29 mouse cellular contexts compared by ENCODE assay signal in the genomic region with DNA sequence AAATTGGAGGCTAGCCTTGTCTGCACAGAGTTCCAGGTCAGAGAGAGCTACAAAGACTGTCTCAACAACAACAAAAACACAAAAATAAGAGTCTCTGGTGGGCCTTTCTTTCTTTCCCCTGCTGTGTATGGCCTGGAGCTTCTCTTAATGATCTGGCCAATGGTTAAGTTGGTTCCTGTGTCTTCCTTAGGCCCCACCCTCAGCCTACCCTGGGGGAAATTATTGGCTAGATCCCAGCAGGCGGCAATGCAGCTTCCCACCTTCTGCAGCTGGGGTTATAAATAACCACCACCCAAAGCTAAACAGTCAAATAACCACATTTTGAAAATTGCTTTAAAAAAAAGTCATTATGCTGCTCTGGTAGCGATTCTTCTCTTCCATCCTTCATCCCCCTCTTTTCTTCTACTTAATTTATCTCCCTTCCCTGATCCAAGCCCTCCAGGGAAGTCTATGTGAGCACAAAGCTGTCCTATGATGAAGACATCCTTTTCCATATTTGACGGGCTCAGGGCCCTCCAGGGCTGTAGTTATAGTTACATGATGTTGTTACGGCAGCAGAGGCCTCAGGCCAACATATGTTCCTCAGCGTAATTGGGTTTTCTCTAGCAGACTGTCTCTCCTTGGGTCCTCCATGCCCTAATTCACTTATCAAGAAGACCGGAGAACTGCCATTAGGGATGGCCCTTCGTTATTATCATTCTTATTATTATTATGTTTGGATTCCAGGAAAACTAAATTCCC. TPM values are rescaled to one million over a fixed set of nuclear protein-coding genes. Genes with fewer than 3 reads are reported as not detected.
A peak's percentile ranks its signal among the peaks of the same experiment; 100 is the strongest.
DNase-seq lines count a peak whose midpoint lies in the region; ATAC-seq and TF ChIP-seq lines count a peak whose summit lies in the region.
"Had no signal": no experiment of that assay in that cellular context is flagged by ENCODE, and none has a peak within 500 bp of the region (broad histone marks: within the 10 kb centered on the region; RNA-seq: fewer than 3 reads in every experiment).

No protein-coding gene starts in this region.

- no peak overlapping the region for H3K9ac ChIP-seq in midbrain, embryonic 14.5 days (replicated peaks; ENCODE audit: low read length)
- H3K9ac ChIP-seq in midbrain, embryonic 13.5 days (replicated peaks): no peak overlapping the region
- H3K9ac ChIP-seq: embryonic facial prominence, embryonic 12.5 days; liver, embryonic 15.5 days; lung, embryonic 15.5 days had no signal

- ATAC-seq in midbrain, embryonic 14.5 days (ENCODE audit: low FRiP score, low TSS enrichment): no peak
- no peak for ATAC-seq in midbrain, embryonic 13.5 days
- ATAC-seq in hematopoietic stem cell, adult 5-6 weeks (replicated peaks in 1 of 2; ENCODE audit: insufficient read depth in 1 of 2, low FRiP score in 2 of 2, low TSS enrichment in 1 of 2, low read depth in 1 of 2, poor library complexity in 2 of 2, severe bottlenecking in 2 of 2): peak; percentile 29 to 37; a peak in 2 of 4 replicates
- ATAC-seq: hindbrain, embryonic 16.5 days; intestine, postnatal 0 days; midbrain, embryonic 16.5 days had no signal

- no peaks in the 10 kb centered on the region for H3K36me3 ChIP-seq in midbrain, embryonic 14.5 days (ENCODE audit: control insufficient read depth, insufficient read depth, low read length)
- no peaks in the 10 kb centered on the region for H3K36me3 ChIP-seq in midbrain, embryonic 13.5 days
- H3K36me3 ChIP-seq: embryonic facial prominence, embryonic 12.5 days; limb, embryonic 10.5 days; liver, embryonic 15.5 days; lung, embryonic 15.5 days had no signal

- H3K4me2 ChIP-seq in midbrain, embryonic 14.5 days (ENCODE audit: low read length): no peak overlapping the region
- no peak overlapping the region for H3K4me2 ChIP-seq in midbrain, embryonic 13.5 days (replicated peaks)
- H3K4me2 ChIP-seq: embryonic facial prominence, embryonic 12.5 days; liver, embryonic 15.5 days; lung, embryonic 15.5 days had no signal

- DNase-seq in midbrain, embryonic 14.5 days: peak; percentile 26
- DNase-seq in ES-CJ7 (ENCODE audit: low read depth, low spot score) (peak; percentile 46), MN1 (ENCODE audit: low spot score) (peak; percentile 49)
- DNase-seq in left cerebral cortex, adult 2 months (ENCODE audit: extremely low spot score in 1 of 2, low spot score in 2 of 2): no peak
- DNase-seq in frontal cortex, postnatal 25 days (ENCODE audit: low spot score in 2 of 2): no peak
- DNase-seq: adrenal gland, postnatal 25 days; cerebellum, adult 11-12 months; cerebellum, postnatal 14 days; heart, adult 2 months; kidney, postnatal 36 days; liver; lung, postnatal 36 days had no signal

- intact Hi-C loops in left cerebral cortex, adult 2 months (cut with DNase I): no loop called here

- no peak overlapping the region for H3K27ac ChIP-seq in midbrain, embryonic 14.5 days (replicated peaks; ENCODE audit: low read depth, low read length)
- H3K27ac ChIP-seq in midbrain, embryonic 13.5 days: no peak overlapping the region
- no peak overlapping the region for H3K27ac ChIP-seq in left cerebral cortex, adult 2 months
- H3K27ac ChIP-seq: embryonic facial prominence, embryonic 12.5 days; heart, adult 2 months; limb, embryonic 10.5 days; liver, embryonic 15.5 days; lung, embryonic 15.5 days had no signal

- WGBS in midbrain, embryonic 14.5 days: 73% methylated on average over 7 of the region's 7 CpGs
- 78% methylated on average over 7 of the region's 7 CpGs for WGBS in midbrain, embryonic 13.5 days

- no peaks in the 10 kb centered on the region for H3K9me3 ChIP-seq in midbrain, embryonic 14.5 days (ENCODE audit: control insufficient read depth, low read length)
- no peaks in the 10 kb centered on the region for H3K9me3 ChIP-seq in midbrain, embryonic 13.5 days
- H3K9me3 ChIP-seq: embryonic facial prominence, embryonic 12.5 days; limb, embryonic 10.5 days; liver, embryonic 15.5 days; lung, embryonic 15.5 days; megakaryocyte, embryonic 14.5 days had no signal

- peaks cover 11% of the 10 kb centered on the region for H3K4me1 ChIP-seq in midbrain, embryonic 14.5 days (ENCODE audit: control insufficient read depth, insufficient read depth, low read length)
- H3K4me1 ChIP-seq in midbrain, embryonic 13.5 days (replicated peaks): peaks cover 11% of the 10 kb centered on the region

- no peaks in the 10 kb centered on the region for H3K27me3 ChIP-seq in midbrain, embryonic 14.5 days (ENCODE audit: control insufficient read depth, insufficient read depth, low read length)
- no peaks in the 10 kb centered on the region for H3K27me3 ChIP-seq in midbrain, embryonic 13.5 days
- H3K27me3 ChIP-seq: embryonic facial prominence, embryonic 12.5 days; liver, embryonic 15.5 days; lung, embryonic 15.5 days; megakaryocyte, embryonic 14.5 days had no signal

- TF ChIP-seq CTCF in left cerebral cortex, adult 2 months (IDR thresholded peaks at IDR 0.05): no peak

- H3K4me3 ChIP-seq in midbrain, embryonic 14.5 days (replicated peaks; ENCODE audit: low read depth, low read length): no peak overlapping the region
- no peak overlapping the region for H3K4me3 ChIP-seq in midbrain, embryonic 13.5 days (replicated peaks)
- no peak overlapping the region for H3K4me3 ChIP-seq in left cerebral cortex, adult 2 months
- H3K4me3 ChIP-seq: embryonic facial prominence, embryonic 12.5 days; heart, adult 2 months; limb, embryonic 10.5 days; liver, embryonic 15.5 days; lung, embryonic 15.5 days; megakaryocyte, embryonic 14.5 days had no signal

RNA-seq across cellular contexts. Expression of a gene that starts 5.3 kb away (rescaled TPM):
- 56.6 and 65.2 TPM in 2 replicates for polyA plus RNA-seq in midbrain, embryonic 14.5 days (2014; fragmentation: Nextera tagmentation; extraction: Ambion mirVana)
- 63.8 and 66.1 TPM in 2 replicates for polyA plus RNA-seq in midbrain, embryonic 13.5 days (2015; fragmentation: Nextera tagmentation; extraction: Ambion mirVana)
- total RNA-seq in hematopoietic stem cell, adult 5-6 weeks (2017): 81.0 and 90.4 TPM in 2 replicates
- 10 to 100 TPM; 72.3 to 77.2 TPM for total RNA-seq in left cerebral cortex, adult 2 months (2021)

RNA-seq across cellular contexts. Expression of a gene that starts 21.4 kb away (rescaled TPM):
- 2.4 and 2.5 TPM in 2 replicates for polyA plus RNA-seq in midbrain, embryonic 14.5 days (2014; fragmentation: Nextera tagmentation; extraction: Ambion mirVana)
- 2.3 and 2.8 TPM in 2 replicates for polyA plus RNA-seq in midbrain, embryonic 13.5 days (2015; fragmentation: Nextera tagmentation; extraction: Ambion mirVana)
- total RNA-seq in hematopoietic stem cell, adult 5-6 weeks (2017): 84.4 and 149 TPM in 2 replicates
- total RNA-seq in left cerebral cortex, adult 2 months (2021): 1 to 10 TPM; 3.0 to 3.6 TPM

RNA-seq across cellular contexts. Expression of a gene that starts 54.1 kb away (rescaled TPM):
- not detected in 2 replicates for polyA plus RNA-seq in midbrain, embryonic 14.5 days (2014; fragmentation: Nextera tagmentation; extraction: Ambion mirVana)
- polyA plus RNA-seq in midbrain, embryonic 13.5 days (2015; fragmentation: Nextera tagmentation; extraction: Ambion mirVana): not detected in 2 replicates
- total RNA-seq in hematopoietic stem cell, adult 5-6 weeks (2017): 0.56 TPM in 1 of 2 replicates, not detected in the other
- not detected for total RNA-seq in left cerebral cortex, adult 2 months (2021)
- total RNA-seq: adrenal gland, postnatal 25 days; gastrocnemius, adult 18-20 months; heart, adult 2 months; heart, postnatal 25 days; layer of hippocampus, adult 8-10 months; left cerebral cortex, adult 18-20 months had no signal
- polyA plus RNA-seq: heart, embryonic 14.5 days; hindbrain, embryonic 16.5 days; intestine, postnatal 0 days; kidney, embryonic 14.5 days; limb, embryonic 10.5 days; liver, embryonic 15.5 days; lung, embryonic 15.5 days; midbrain, embryonic 16.5 days; urinary bladder, adult 2 months had no signal

Comparison
In these comparisons a context has a peak if more than half of its experiments do, and no peak if none do; other contexts are left out.
1. ATAC-seq: peak in hematopoietic stem cell, adult 5-6 weeks (2 of 2); none in midbrain, embryonic 14.5 days (single experiment) and midbrain, embryonic 13.5 days (single experiment).
2. DNase-seq: peak in midbrain, embryonic 14.5 days (single experiment), ES-CJ7 (single experiment) and MN1 (single experiment); none in left cerebral cortex, adult 2 months (0 of 2) and frontal cortex, postnatal 25 days (0 of 2).
3. RNA of a gene that starts 21.4 kb away (total RNA-seq): 84.4 to 149 TPM in hematopoietic stem cell, adult 5-6 weeks; 3.0 to 3.6 TPM in left cerebral cortex, adult 2 months; every median in the first group is over 10 times any median in the second.